Mouse (Mus musculus) c-Kit-positive CD71-positive TER-119-negative erythroid progenitor cells, embryonic 14.5 days (primary cell): ENCODE measurements around the gene Cnpy1.

Source experiments
- DNase-seq: peaks from one replicate; pipeline ENCODE4 v3.0.0-alpha.2; 2013; ENCODE audit warnings: low read depth

The Cnpy1 gene

GRCm38 (mm10) chr5:28165358-28166255 is 80.0 kb downstream of the Cnpy1 start, which contains the start of gene En2:
Gene En2 (plus strand): TSS chr5:28165694.
- DNase-seq = no peak

GRCm38 (mm10) chr5:28163926-28164325 is 81.7 kb downstream of the Cnpy1 start:
- DNase-seq = no peak

GRCm38 (mm10) chr5:28161938-28162402 is 83.6 kb downstream of the Cnpy1 start:
- DNase-seq = no peak

- no peak for DNase-seq
Observed at GRCm38 (mm10) chr5:28161383-28161937, 84.1 kb downstream of the Cnpy1 start.

- no peak for DNase-seq
Observed at GRCm38 (mm10) chr5:28159891-28160470, 85.6 kb downstream of the Cnpy1 start.

- no peak for DNase-seq
Observed at GRCm38 (mm10) chr5:28159072-28159458, 86.5 kb downstream of the Cnpy1 start.

- DNase-seq = no peak
Observed at GRCm38 (mm10) chr5:28158308-28159071, 87.1 kb downstream of the Cnpy1 start.

- no peak for DNase-seq
Observed at GRCm38 (mm10) chr5:28157781-28158180, 87.8 kb downstream of the Cnpy1 start.

- DNase-seq = no peak
Observed at GRCm38 (mm10) chr5:28157044-28157730, 88.4 kb downstream of the Cnpy1 start.
